Mouse (Mus musculus) embryonic fibroblast, embryonic 13.5 days (primary cell): ENCODE measurements at regions not wholly inside any gene's neighbourhood (a gene's known extent, or its start where the extent isn't known, plus 50 kb on each side); places are given as distances from the start of the nearest gene placed in this dataset.

Source experiments
- CTCF ChIP-seq: IDR thresholded peaks from 2 replicates; pipeline ENCODE4 v1.5.1; 2011; ENCODE audit warnings: mild to moderate bottlenecking, control low read depth, low read length, moderate library complexity, borderline replicate concordance; ENCODE audit not compliant: insufficient read depth
- POLR2A ChIP-seq: IDR thresholded peaks from 2 replicates; pipeline ENCODE4 v1.6.1; 2011; ENCODE audit warnings: low read depth, mild to moderate bottlenecking, control low read depth, low read length, moderate library complexity

GRCm38 (mm10) chr3:41182036-41182899 is 99.4 kb upstream of the Pgrmc2 start:
- TF ChIP-seq CTCF (peak; percentile 40; the same call in 1 of the 2 replicates), POLR2A (no peak)
